Mouse (Mus musculus) embryonic stem cell, embryonic (primary cell): ENCODE data around the gene Vwa7.

Experiments
- CTCF ChIA-PET, 4 experiments: fragments of 300-600 bp in 2 of 4; fragments of 350-600 bp in 2 of 4; sonication (Branson Sonifier 250); formaldehyde crosslinking; loops; one replicate each; lab custom pipeline; 2022; ENCODE audit warnings: inconsistent platforms in 2 of 4; lab: Charles Lee
- POLR2A ChIA-PET, 4 experiments: fragments of 300-600 bp in 2 of 4; fragments of 350-600 bp in 2 of 4; sonication (Branson Sonifier 250); formaldehyde crosslinking; loops; one replicate each; lab custom pipeline; 2022; ENCODE audit warnings: antibody characterized with exemption in 4 of 4, inconsistent platforms in 1 of 4; lab: Charles Lee

Gene Vwa7

GRCm38 (mm10) chr17:35007387-35007991 is 8.9 kb upstream of the Vwa7 start:
- ChIA-PET POLR2A (interaction anchor here in 3 of 4 experiments (0.6 to 2.5 kb wide), 5 partner anchors 8 to 1068 kb away, joined by 3 to 10 read pairs (median 3); no protein-coding TSS in a partner anchor), CTCF (interaction anchor here in 1 of 4 experiments (1.0 kb wide), 1 partner anchor 159 kb away, joined by 3 read pairs; no protein-coding TSS in a partner anchor)

DNA sequence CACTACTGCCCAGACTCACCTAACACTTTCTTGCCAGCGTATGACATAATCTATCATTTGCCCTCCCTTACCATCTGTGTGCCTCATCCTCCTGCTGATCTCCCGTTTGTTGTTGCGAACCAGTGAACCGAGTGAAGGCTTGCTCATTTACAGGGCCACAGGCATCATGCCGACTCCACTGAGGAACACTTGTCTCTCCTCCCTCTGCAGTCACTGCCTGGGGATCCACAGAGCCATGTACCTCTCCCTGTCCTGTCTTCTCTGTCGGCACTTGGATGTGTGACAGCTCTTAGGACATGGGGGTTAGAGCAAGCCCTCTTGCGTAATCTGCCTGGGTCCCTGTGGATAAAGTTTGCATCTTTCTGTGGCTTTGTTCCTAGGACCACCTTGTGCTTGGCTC is 6.8 kb upstream of the Vwa7 start:
- ChIA-PET POLR2A (interaction anchor here in 2 of 4 experiments (0.7 to 1.4 kb wide), 4 partner anchors 13 to 78 kb away, joined by 3 to 4 read pairs (median 3); no protein-coding TSS in a partner anchor), CTCF (interaction anchor here in 1 of 4 experiments (1.1 kb wide), 1 partner anchor 12 kb away, joined by 5 read pairs; no protein-coding TSS in a partner anchor)

GRCm38 (mm10) chr17:35011440-35011839 is 4.9 kb upstream of the Vwa7 start:
- POLR2A ChIA-PET, result interaction anchor here in 3 of 4 experiments (0.5 to 1.5 kb wide), 11 partner anchors 10 to 151 kb away, joined by 3 to 9 read pairs (median 3); partner anchors contain the start of genes Csnk2b (in 1 of the 3), Ddah2 (in 1 of the 3), Gpank1 (in 1 of the 3) and Msh5 (in 1 of the 3)
- CTCF ChIA-PET, result interaction anchor here in 1 of 4 experiments (1.3 kb wide), 1 partner anchor 9 kb away, joined by 3 read pairs; no protein-coding TSS in a partner anchor

DNA sequence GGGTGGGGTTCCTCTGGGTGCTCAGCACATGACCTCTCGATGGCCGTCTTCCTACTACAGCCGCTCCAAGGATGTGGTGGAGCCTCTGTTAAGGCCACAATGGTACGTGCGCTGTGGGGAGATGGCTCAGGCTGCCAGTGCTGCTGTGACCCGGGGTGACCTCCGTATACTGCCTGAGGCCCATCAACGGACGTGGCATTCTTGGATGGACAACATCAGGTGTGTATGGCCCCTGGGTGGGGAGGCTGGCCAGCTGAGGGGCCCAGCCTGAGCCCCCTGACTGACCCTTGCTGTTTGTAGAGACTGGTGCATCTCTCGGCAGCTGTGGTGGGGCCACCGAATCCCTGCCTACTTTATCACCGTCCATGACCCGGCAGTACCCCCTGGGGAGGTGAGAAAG is 3.9 kb upstream of the Vwa7 start:
- CTCF ChIA-PET, result interaction anchor here in 1 of 4 experiments (0.8 to 1.3 kb wide), 2 partner anchors 8 to 10 kb away, joined by 3 read pairs; no protein-coding TSS in a partner anchor
- POLR2A ChIA-PET, result interaction anchor here in 3 of 4 experiments (0.5 to 1.5 kb wide), 8 partner anchors 10 to 150 kb away, joined by 3 to 6 read pairs (median 3); partner anchors contain the start of genes Msh5 (in 1 of the 3) and Sapcd1 (in 1 of the 3)

- POLR2A ChIA-PET, result interaction anchor here in 2 of 4 experiments (1.0 to 1.5 kb wide), 4 partner anchors 9 to 133 kb away, joined by 3 to 5 read pairs (median 3); partner anchors contain the start of gene Sapcd1 (in 1 of the 2)
- CTCF ChIA-PET, result interaction anchor here in 1 of 4 experiments (0.8 kb wide), 1 partner anchor 9 kb away, joined by 3 read pairs; no protein-coding TSS in a partner anchor
Measured at GRCm38 (mm10) chr17:35013221-35013620, 3.2 kb upstream of the Vwa7 start.

DNA sequence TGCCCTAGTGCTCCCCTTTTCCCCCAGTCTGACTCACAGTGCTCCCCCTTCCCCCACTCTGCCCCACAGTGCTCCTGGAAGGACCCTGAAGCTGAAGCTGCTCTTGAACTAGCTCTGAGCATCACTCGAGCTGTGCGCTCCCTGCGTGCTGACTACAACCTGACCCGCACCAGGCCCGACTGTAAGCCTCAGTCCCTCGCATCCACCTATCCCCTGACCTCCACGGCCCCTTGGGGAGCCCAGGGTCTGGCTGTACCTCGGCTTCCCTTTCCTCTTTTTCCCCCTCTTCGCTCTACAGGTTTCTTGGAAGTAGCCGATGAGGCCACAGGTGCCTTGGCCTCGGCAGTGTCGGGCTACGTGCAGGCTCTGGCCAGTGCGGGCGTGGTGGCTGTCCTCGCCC is 1.1 kb upstream of the Vwa7 start:
- POLR2A ChIA-PET, result interaction anchor here (0.6 to 1.7 kb wide), 11 partner anchors 10 to 131 kb away, joined by 3 to 11 read pairs (median 4); partner anchors contain the start of genes Ddah2 (in 1 of the 4), Ly6g6e (in 1 of the 4) and Msh5 (in 1 of the 4)
- CTCF ChIA-PET, result interaction anchor here in 3 of 4 experiments (0.6 to 0.9 kb wide), 4 partner anchors 74 to 818 kb away, joined by 3 to 8 read pairs (median 4); partner anchors contain the start of gene Abhd16a (in 1 of the 3)

DNA sequence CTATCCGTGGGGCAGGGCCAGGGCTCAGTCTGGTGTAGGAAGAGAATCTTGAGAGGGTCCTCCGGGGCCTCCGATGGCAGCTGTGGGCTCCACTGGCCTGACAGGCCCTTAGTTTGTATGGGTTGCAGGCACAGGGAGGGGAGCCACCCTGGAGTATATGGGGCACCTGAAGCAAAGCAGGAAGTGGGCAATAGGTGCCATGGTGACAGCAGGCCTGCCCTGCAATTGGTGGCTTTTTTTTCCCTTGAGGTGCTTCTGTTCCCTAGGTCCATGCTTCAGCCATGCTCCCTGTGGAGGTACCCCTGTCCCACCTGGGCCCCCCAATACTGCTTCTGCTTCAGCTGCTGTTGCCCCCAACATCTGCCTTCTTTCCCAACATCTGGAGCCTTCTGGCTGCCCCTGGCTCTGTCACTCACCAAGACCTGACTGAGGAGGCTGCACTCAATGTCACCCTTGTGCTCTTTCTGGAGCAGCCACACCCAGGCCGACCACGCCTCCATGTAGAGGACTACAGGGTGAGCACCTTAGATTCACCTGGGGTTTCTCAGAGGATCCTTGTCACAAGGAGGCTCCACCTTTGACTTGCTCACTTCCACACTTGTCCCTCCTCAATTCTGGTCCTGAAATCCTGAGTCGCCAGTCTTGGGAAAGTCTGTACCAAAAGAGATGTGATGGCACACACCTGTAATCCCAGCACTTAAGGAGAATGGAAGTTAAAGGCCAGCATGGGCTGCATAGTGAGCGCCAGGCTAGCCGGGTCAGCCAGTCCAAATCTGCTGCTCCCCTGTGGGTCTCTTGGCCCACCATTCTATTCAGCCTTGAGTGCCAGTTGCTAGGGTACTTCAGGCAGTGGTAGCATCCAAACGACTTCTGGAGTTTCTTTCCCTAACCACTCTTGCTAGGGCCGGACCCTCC is 669 bp downstream of the Vwa7 start:
- ChIA-PET POLR2A (interaction anchor here in 2 of 4 experiments (0.6 to 2.6 kb wide), 9 partner anchors 9 to 130 kb away, joined by 3 to 6 read pairs (median 3); partner anchors contain the start of genes Ddah2 (in 1 of the 2), Ly6g6e (in 1 of the 2) and Sapcd1 (in 1 of the 2)), CTCF (interaction anchor here in 1 of 4 experiments (0.5 to 1.1 kb wide), 2 partner anchors 8 to 15 kb away, joined by 3 read pairs; no protein-coding TSS in a partner anchor)

- CTCF ChIA-PET, result interaction anchor here in 1 of 4 experiments (0.8 kb wide), 1 partner anchor 12 kb away, joined by 3 read pairs; no protein-coding TSS in a partner anchor
- POLR2A ChIA-PET, result interaction anchor here in 2 of 4 experiments (0.7 to 2.6 kb wide), 11 partner anchors 9 to 130 kb away, joined by 3 to 6 read pairs (median 4); partner anchors contain the start of genes Ddah2 (in 1 of the 2), Ly6g6e (in 1 of the 2) and Sapcd1 (in 1 of the 2)
Measured at GRCm38 (mm10) chr17:35017706-35018030, 1.3 kb downstream of the Vwa7 start.

DNA sequence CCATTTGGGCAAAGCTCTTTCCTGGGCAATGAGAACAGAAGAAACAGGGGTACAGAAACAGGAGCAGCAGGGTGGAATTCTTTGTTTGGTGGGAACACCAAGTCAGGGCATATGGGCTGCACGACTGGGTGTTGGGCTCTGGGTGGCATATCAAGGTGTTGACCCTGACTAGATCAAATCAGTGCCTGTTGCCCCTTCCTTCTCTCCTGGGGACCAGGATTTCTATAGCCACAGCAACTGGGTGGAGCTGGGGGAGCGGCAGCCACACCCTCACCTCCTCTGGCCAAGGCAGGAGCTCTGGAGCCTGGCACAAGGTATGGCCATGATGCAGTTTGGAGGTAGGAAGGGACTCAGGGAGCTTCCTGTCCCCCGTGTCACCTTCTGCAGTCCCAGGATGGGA is 1.8 kb downstream of the Vwa7 start:
- CTCF ChIA-PET, result interaction anchor here in 1 of 4 experiments (0.7 to 0.8 kb wide), 2 partner anchors 12 to 66 kb away, joined by 3 read pairs; no protein-coding TSS in a partner anchor
- POLR2A ChIA-PET, result interaction anchor here in 3 of 4 experiments (0.6 to 2.6 kb wide), 14 partner anchors 10 to 226 kb away, joined by 3 to 6 read pairs (median 3); partner anchors contain the start of genes Ddah2 (in 1 of the 3), Ly6g6e (in 1 of the 3) and Sapcd1 (in 1 of the 3)

GRCm38 (mm10) chr17:35019894-35020293 is 3.5 kb downstream of the Vwa7 start:
- ChIA-PET POLR2A (interaction anchor here in 3 of 4 experiments (1.2 to 2.8 kb wide), 5 partner anchors 8 to 127 kb away, joined by 4 to 13 read pairs (median 7); partner anchors contain the start of genes Ddah2 (in 1 of the 3), Msh5 (in 1 of the 3), Sapcd1 (in 1 of the 3) and Vars (in 1 of the 3)), CTCF (interaction anchor here in 2 of 4 experiments (0.5 to 2.5 kb wide), 4 partner anchors 10 to 93 kb away, joined by 3 to 27 read pairs (median 6); partner anchors contain the start of gene Abhd16a (in 1 of the 2))

- CTCF ChIA-PET, result interaction anchor here (0.5 to 2.7 kb wide), 38 partner anchors 9 to 449 kb away, joined by 3 to 27 read pairs (median 5); partner anchors contain the start of genes Abhd16a (in 2 of the 4), Csnk2b (in 2 of the 4), Gpank1 (in 2 of the 4) and Msh5 (in 2 of the 4)
Measured at GRCm38 (mm10) chr17:35020551-35020950, 4.2 kb downstream of the Vwa7 start.

DNA sequence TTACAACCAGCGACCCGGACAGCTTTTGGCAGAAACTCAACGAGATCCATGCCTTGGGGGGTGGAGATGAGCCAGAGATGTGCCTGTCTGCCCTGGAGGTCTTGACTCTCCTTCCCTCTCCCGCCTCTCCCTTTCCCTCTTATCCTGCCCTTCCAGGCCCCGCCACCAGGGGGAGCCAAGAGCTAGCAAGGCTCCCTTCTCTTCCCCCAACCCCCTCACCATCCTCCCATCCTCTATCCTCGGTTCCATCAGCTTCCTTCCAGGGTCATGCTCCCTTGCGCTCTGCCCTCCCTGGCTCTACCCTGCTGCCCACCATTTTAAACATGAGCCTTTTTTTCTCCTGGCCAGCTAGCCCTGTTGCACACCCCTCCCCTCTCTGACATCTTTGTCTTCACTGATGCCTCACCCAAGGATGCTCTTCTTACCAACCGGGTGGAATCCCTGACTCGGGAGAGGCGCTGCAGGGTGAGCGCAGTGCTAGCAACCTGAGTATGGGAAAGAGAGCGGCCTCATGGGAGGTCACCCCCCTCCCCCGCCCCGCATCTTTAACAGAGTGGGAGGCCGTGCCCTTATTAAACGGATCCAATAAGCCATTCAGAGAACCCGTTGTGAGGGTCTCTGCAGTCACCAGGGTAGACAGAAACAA is 4.9 kb downstream of the Vwa7 start:
- ChIA-PET POLR2A (interaction anchor here (0.6 to 2.8 kb wide), 41 partner anchors 9 to 221 kb away, joined by 3 to 15 read pairs (median 4); partner anchors contain the start of genes Gpank1 (in 3 of the 4), Msh5 (in 3 of the 4), Csnk2b (in 2 of the 4) and D17H6S53E (in 2 of the 4)), CTCF (interaction anchor here (0.5 to 2.7 kb wide), 68 partner anchors 8 to 450 kb away, joined by 3 to 27 read pairs (median 4); partner anchors contain the start of genes Csnk2b (in 3 of the 4), Gpank1 (in 3 of the 4), Msh5 (in 3 of the 4) and Abhd16a (in 2 of the 4))

More at GRCm38 (mm10) chr17:35020551-35020950, 4.2 kb downstream of the Vwa7 start:
- POLR2A ChIA-PET, result interaction anchor here in 3 of 4 experiments (0.9 to 2.8 kb wide), 25 partner anchors 10 to 222 kb away, joined by 3 to 15 read pairs (median 4); partner anchors contain the start of genes Ddah2 (in 2 of the 3), Ddx39b (in 2 of the 3), Gpank1 (in 2 of the 3) and Csnk2b (in 1 of the 3)

- CTCF ChIA-PET, result interaction anchor here (0.5 to 2.7 kb wide), 62 partner anchors 8 to 511 kb away, joined by 3 to 27 read pairs (median 4); partner anchors contain the start of genes Csnk2b (in 3 of the 4), Gpank1 (in 3 of the 4), Msh5 (in 3 of the 4) and Abhd16a (in 2 of the 4)
- POLR2A ChIA-PET, result interaction anchor here (0.6 to 2.8 kb wide), 51 partner anchors 8 to 220 kb away, joined by 3 to 15 read pairs (median 4); partner anchors contain the start of genes Gpank1 (in 3 of the 4), Msh5 (in 3 of the 4), Csnk2b (in 2 of the 4) and D17H6S53E (in 2 of the 4)
Measured at GRCm38 (mm10) chr17:35021842-35022477, 5.6 kb downstream of the Vwa7 start.

GRCm38 (mm10) chr17:35022541-35023060 is 6.2 kb downstream of the Vwa7 start:
- POLR2A ChIA-PET, result interaction anchor here in 3 of 4 experiments (0.6 to 2.8 kb wide), 27 partner anchors 8 to 146 kb away, joined by 3 to 15 read pairs (median 3); partner anchors contain the start of genes Csnk2b (in 2 of the 3), D17H6S53E (in 2 of the 3), Ddah2 (in 2 of the 3) and Gpank1 (in 2 of the 3)
- CTCF ChIA-PET, result interaction anchor here (0.6 to 2.7 kb wide), 18 partner anchors 8 to 478 kb away, joined by 3 to 27 read pairs (median 5); partner anchors contain the start of genes Abhd16a (in 1 of the 4), Clic1 (in 1 of the 4), Csnk2b (in 1 of the 4) and Ddah2 (in 1 of the 4)
